Mouse (Mus musculus) hindlimb bud, embryonic 11.5 days (tissue): ENCODE results near the gene Frmd4a.
"Not testable (repeated sequence)": the region's sequence is repeated elsewhere in the genome, so short reads cannot be mapped to it uniquely, and the experiment has no call there.

ENCODE experiments used
- DNase-seq: peaks from one replicate; pipeline ENCODE4 v3.0.0-alpha.2; 2012; ENCODE audit warnings: low read depth, low spot score; ENCODE audit errors: extremely low spot score

Gene Frmd4a

DNA sequence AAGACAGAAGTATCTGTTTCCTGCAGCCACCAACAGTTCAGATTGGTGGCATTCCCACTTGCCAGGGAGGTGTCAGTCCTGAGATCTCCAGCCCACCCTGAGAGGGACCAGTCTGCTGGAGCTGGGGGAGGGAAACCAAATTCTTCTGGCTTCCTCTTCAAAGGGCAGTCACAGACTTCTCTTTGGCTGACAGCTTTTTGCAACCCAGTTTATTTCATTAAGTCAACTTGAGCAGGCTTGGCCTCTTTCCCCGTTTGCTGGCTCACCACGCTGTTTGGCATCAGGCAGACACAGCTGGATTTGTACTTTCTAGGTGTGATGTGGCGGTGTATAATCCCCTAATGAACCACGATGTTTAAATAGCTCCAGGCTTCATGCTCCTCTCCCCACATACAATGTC is 316.7 kb downstream of the Frmd4a start:
- no peak for DNase-seq

DNA sequence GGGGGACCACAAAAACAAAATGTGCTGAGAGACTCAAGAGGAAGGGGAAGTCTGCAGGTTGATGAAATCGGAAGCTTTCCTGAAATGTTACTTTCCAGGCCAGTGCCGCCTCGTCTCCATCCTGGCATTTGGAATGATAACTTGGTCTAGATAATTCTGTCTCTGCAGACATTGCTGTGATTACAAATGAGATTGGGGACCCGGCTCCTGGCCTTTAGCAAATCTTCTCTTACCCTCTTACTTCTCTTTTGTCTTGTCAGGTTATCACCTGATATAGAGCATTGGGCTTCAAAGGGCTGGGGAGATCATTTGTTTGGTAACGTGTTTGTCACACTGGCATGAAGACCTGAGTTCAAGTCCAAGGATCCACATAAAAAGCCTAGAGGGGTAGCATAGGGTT is 317.4 kb downstream of the Frmd4a start:
- no peak for DNase-seq

DNA sequence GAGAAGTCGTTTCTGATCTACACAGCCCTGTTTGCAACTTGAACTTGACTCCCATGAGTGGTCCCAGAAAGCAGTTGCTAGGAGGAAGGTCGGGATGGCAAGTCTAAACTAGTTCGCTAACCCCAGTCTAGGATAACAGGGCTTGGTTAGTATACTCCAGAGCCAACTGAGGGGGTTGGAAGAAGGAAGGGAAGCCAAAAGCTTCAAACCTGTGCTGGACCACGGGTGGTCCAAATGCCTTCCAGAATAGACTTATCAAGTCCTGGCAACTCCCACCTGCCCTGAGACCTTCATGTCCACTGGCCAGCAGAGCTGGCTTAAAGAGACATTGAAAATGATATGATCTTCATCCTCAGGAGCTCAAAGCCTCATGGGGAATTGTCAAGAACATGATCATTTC is 318.4 kb downstream of the Frmd4a start:
- DNase-seq, result no peak

DNA sequence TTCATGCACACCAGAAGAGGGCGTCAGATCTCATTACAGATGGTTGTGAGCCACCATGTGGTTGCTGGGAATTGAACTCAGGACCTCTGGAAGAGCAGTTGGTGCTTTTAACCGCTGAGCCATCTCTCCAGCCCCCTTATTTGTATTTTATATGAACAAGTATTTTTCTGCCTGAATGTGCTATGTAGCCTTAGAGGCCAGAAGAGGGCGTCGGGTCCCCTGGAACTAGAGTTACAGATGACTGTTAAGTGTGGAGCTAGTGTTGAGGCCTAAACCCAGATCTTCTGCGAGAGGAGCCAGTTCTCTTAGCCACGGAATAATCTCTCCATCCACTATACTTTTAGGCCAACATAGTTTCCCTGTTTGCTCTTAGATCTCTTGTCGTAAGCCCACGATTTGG is 320.8 kb downstream of the Frmd4a start:
- DNase-seq, result not testable (repeated sequence)

DNA sequence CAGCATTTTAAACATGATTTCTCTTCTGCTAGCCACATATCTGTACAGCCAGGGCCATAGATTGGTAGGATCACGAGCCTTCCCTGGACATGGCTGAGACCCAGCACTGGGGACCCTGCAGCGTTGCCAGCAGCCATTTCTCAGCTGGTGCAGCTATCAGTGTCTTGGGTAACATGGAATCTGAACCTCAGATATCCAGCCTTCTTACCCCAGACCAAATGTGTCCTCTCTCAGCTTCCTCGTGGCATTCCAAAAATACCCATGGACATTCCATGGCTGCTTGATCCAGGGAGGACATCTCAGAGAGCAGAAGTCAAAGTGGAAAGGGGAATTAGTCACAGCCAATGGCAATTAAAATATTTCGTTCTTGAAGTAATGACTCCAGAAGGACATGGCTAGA is 321.6 kb downstream of the Frmd4a start:
- no peak for DNase-seq

DNA sequence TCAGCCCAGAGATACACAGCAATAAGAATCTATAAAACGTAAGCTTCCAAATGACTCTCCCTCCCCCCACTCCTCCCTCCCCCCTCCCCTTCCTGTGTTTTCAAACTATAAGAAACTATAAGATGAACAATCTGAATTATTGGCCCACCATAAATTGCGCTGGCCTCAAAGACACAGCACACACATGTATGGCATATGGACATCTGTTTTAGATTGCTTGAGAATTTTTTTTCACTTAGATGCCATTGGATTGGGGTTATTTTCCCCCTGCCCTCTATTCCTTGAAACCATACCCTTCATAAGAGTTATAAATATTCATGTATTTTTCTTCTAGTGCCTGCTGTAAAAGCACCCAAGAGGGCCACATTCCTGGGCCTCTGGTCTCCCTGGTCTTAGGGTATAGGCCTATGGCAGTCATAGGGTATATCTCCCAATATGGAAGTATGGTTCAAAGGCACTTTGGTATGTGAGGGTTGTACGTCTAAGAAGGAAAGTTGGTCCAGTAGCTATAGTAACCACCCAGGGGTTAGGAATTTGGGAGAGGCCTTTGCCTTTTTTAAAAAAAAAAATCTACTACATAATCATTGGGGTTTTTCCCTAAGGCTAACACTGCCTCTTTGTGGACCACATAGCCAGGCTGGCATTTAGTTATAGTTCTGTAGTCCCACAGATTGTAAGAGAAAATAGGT is 322.2 kb downstream of the Frmd4a start:
- DNase-seq, result no peak

DNA sequence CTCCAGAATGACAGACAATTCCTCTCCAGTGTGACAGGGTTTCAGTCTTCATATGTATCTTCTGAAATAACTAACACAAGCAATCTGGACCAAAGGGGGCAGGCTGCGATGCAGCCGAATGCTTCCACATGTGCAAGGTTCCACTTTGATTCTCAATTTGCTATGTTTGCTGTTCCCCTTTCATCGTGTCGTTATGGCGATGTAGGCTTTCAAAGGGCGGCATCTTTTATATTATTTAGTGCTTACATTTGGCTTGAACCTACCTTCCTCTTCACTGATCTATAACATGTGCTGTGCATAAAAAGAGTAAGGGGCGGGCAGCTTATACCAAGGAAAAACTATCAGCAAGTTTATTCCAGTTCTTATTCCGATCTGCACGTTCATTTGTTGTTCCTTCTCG is 322.9 kb downstream of the Frmd4a start:
- DNase-seq, result no peak

DNA sequence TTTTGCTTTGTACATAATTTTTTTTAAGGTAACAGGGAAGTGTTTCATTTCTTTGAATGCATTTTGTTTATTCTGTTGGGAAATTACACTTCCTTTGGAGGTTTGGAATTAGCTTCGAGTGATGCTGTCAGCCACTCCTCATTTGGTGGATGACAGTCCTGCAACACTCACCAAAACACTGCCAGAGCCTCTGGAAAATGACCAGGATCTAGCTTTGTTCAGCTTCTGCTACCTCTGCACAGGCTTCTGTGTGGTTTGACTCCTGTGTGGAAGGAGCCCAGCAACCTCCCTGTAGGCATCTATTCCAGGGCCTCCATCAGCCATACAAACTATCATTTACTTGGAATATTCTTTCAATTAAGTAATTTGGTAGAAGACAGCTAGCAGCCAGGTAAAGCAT is 323.6 kb downstream of the Frmd4a start:
- DNase-seq, result no peak

DNA sequence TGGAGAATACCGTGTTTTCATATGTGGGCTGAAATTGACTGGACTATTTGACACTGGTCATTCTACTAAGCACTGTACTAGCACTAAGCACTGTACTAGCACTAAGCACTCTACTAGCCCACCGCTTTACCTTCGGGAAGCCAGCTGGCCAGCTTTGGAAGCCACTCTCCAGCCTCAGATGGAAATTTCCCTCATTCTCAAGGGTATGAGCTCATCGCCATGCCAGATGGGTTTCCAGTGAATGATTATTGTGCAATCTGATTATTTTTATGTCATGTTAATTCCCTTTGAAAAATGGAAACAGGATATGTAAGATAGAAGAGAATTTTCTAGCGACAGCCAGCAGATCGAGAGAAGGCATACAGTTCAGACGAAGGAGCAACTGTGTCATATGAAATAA is 324.5 kb downstream of the Frmd4a start:
- no peak for DNase-seq

DNA sequence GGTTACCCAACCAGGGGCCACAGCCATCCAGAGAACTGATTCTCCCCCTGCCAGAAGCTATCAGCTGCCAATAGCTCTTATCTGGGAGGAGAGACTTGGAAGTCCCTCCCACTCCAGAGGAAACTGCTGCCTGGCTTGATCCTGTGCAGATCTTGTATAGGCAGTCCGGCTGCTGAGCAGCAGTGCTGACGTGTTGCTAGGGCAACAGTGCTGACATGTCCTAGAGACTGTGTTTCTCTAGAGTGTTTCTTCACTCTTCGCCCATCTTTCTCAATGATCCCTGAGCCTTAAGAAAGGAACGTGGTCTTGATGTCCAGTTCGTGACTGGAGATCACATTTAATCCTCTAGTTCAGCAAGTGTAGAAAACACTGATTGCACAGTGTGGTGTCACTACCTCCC is 326.9 kb downstream of the Frmd4a start:
- no peak for DNase-seq

DNA sequence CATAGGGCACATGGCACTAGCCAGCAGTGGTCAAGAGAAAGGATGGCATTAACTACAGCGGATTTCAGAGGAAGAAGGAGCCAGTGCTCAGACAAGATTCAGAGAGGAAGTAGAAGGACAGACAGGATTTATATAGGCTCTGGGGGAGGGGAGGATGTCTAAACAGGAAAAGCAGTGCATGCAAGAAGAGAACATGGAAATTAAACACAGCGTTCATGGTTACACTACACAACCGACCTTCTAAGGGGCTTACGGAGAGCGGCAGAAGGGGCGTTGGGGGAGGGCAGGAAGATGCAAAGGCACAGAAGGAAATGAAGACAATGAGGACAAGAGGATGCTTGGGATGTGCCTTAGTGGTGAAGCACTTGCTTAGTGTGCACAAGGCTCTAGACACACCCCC is 328.7 kb downstream of the Frmd4a start:
- no peak for DNase-seq

DNA sequence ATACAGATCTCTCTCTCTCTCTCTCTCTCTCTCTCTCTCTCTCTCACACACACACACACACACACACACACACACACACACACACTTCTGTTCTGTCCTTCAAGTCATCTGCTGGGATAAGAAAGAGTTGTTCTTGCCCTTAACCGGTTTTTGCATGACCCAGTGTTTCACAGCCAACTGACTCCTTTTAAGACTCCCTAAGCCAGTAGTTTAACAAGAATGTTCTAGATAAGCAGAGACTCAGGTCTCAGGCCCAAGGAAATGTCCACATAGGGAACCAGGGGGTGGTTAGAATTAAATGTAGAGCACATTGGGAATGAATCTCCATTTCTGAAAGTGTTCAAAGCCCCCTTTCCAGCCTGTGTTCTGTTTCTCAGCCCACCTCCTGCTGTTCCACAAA is 329.4 kb downstream of the Frmd4a start:
- DNase-seq, result no peak

DNA sequence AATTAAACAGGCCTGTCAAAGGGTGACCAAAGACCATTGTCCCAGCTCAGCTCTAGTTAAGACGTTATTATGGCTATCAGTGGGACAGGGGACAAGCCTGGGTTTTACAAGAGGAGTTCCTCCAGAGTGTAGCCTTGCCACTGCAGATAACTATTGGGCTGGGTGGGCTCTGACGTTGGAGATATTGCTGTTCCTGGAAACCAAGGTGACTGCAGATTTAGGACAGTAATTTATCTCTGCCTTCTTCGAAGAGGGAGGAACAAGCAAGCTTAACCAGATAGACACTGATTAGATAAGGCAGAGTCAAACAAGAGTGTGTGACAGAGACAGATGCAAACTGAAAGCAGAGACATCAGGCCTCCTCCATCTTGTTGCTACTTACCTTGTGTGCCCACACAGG is 330.3 kb downstream of the Frmd4a start:
- no peak for DNase-seq

DNA sequence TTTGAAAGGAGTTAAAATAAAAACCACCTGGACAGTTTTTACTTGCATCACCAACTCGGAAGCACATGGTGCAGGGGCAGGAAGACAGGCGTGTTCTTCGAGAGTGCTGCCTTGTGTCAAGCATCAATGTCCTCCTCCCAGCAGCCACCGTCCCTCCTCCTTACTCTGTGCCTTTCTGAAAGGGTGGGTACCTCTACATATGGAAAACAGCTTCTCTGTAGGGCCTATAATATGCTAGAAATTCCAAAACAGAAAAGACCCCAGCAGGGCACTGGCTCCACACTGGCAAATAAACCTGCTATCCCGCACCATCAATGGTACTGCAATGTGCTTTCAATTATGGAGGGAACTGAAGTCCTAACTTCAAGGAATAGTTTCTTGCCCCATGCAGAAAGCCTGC is 331.0 kb downstream of the Frmd4a start:
- no peak for DNase-seq

DNA sequence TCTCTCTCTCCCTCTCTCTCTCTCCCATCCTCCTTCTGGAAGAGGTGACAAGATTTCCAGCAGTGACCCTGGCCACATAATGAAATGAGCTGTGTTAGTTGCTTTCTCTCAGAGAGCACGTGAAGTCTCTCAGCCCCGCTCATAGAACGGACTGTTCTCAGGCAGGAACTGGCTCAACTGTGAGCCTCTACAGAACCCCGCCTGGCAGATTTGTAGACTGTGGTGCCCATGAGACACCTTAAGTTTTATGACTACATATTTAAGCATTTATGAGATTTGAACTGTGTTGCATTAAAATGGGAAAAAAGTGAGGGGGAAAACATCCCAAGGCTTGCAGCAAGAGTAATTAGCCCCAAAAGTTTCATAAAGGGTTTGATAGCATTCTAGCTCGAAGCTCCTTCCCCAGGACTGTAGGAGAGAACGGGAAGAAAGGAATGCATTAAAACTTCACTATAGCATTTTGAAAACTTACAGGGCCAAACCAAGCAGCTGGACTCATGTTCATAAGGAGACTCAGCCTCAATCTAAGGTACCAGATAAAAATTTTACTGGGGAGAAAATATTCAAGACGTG is 339.4 kb downstream of the Frmd4a start:
- DNase-seq, result no peak

DNA sequence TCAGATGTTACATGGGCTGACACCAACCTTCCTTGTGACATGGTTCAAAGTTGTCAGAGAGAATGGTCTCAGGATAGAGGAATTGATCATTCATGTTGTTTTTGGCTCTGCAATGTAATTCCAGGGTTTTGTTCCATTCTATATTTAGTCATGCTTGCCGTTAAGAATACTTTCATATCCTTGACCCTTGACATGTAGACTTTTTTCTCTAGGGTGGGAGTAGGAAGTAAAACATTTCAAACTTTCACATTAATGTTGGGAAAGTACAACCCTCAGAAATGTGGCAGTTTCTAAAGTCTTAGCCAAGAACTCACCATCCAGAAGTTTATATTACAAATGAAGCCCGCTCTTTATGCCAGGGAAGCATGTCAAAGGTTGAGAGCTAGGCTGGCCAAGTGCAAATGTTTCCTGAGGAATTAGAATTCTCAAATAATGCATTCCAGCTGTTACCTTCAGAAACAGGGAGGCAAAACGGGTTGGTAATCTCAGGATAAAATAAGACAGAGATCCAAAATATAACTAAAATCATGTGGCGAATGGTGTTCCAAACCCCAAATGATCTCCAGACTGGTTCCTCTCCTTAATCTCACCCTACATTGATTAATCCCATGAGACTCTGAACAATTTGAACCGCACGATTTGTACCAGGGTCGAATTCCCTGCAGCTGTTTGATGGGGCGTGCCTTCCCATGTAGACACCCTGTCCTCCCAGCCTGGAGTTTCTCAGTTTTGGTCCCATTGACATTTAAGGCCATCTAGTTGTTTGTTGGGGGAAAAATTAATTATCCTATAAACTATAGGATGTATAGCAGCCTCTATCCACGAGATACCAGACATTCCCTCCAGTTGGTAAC is 344.7 kb downstream of the Frmd4a start:
- no peak for DNase-seq

DNA sequence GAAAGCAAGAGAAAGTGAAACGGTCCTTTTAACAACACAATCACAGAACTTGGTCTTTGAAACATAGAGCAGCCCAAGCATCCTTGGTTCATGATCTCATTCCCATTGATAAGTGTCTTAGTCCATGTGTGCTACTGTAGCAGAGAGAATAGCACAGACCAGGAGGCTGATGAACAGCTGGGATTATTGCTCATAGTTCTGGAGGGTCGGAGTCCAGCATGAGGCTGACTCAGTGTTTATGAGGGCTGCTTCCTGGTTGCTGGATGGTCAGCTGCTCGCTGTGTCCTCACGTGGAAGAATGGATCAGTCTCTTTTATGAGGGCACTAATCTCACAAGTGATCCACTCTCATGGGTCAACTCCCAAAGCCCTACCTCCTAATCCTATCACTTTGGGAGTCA is 347.4 kb downstream of the Frmd4a start:
- DNase-seq, result no peak

DNA sequence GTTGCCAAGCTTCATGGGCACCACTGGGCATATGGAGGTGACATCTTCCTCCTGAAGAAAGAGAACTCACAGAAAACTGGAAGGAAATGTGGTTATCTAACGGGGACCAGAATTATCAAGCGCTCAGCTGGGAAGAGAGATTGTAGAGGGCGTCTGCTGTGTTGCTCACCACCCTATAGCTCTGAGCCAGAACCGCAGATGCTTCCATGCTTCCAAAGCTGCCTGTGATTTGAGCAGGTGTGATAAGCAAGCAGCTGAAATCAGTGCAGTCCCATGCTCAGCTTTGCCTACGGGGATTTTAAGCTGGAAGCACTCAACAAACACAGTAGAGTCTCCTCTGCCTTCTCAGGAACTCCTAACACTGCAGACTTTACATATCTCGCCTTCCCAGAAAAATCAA is 351.0 kb downstream of the Frmd4a start:
- DNase-seq, result no peak

DNA sequence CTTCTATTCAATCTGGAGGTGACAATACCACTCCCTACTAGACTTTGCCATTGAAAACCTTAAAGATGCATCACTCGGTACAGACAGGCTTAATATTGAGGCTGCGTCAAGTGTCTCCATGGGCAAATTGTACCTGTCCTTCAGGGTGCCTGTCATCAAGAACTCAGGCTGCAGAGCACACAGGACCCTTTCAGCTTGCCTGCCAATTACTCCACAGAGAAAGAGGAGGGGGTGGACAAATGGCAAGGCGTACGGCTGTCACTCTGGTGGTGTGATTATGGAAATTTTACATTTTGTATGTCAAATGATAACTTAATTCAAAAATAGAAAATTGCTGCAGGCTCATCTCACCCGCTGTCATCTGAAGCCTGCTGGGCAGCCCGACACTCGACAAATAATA is 353.0 kb downstream of the Frmd4a start:
- no peak for DNase-seq

DNA sequence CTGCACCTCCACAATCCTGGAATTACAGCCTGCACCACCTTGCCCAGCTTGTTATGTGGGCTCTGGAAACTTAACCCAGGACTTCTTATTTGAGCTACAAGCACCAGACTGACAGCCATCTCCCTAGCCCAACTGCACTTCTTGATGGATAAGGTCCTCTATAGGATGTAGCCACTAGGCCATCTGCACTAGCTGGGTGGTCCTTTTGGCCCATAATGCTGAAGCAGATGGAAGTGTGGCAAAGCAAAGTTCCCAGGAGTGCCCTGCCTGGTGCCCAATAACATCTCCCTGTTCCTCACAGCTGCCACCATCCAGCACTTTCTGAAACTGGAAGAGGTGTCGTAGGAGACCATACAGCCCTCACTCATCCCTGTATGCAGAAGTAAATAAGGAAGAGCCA is 353.8 kb downstream of the Frmd4a start:
- no peak for DNase-seq

DNA sequence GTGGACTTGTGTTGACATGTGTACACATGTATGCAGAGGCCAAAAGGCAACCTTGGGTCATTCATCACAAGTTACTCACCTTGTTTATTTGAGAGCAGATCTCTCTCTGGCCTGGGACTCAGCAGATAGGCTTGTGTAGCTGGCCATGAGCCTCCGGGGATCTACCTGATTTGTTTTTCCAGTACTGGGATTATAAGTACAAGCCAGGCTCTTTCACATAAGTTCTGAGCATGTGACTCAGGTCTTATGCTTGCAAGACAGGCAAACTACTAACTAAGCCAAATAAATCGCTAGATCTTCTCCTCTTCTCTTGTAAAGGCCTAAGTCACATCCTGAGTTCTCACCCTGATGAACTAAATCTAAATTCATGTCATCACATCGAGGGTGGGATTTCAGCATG is 361.3 kb downstream of the Frmd4a start:
- DNase-seq, result no peak

DNA sequence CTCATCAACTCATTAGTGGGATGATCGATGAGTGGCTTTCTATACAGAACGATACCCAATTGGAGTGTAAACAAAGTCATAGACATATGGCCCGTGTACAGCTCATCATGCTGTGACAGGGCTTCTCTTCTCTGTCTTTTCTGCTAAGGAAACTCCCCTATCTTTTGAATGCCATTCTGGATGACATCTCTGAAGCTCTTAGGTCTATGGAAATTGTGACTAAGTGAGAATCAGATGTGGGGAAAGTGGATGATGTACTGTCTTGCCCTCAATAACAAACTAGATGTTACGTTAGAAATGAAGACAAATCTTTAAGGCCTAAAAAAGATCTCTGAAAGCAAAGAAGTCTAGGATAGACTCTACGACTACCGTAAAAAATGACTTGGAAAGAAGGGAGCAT is 362.9 kb downstream of the Frmd4a start:
- no peak for DNase-seq
